Mouse (Mus musculus): ENCODE data around the gene Vmn2r57. TPM values are rescaled to one million over a fixed set of nuclear protein-coding genes. Genes with fewer than 3 reads are reported as not detected.
"Not testable (repeated sequence)": the region's sequence is repeated elsewhere in the genome, so short reads cannot be mapped to it uniquely, and the experiment has no call there.

Gene Vmn2r57
- under 1 TPM; 0.08 to 0.11 TPM for total RNA-seq (2021)
- long read RNA-seq, experiment 1, result 0 reads
- long read RNA-seq, experiment 2, result 0 reads

- not testable (repeated sequence) for DNase-seq
Observed at GRCm38 (mm10) chr7:41448596-41448995, at the start of gene Vmn2r57. Gene Vmn2r57, minus strand, starts transcription at chr7:41448696.

GRCm38 (mm10) chr7:41497871-41498270 is 49.4 kb upstream of the Vmn2r57 start:
- no peak for DNase-seq

- no peak for DNase-seq
Observed at GRCm38 (mm10) chr7:41451864-41452263, 3.4 kb upstream of the Vmn2r57 start.

GRCm38 (mm10) chr7:41394130-41394529 is 54.4 kb downstream of the Vmn2r57 start:
- no peak for DNase-seq

GRCm38 (mm10) chr7:41393048-41393971 is 55.2 kb downstream of the Vmn2r57 start, which contains the start of gene AI987944:
Gene AI987944, minus strand, starts transcription at chr7:41393379.
- DNase-seq, result peak; percentile 83

Other genes starting within 250 kb of the Vmn2r57 start
- gene AI987944, start 55.3 kb downstream of the Vmn2r57 start, total RNA-seq (2021), result 10 to 100 TPM; 10.0 to 10.9 TPM
- gene Gm20449, start 50.7 kb upstream of the Vmn2r57 start, total RNA-seq (2021), result not detected
- gene AW146154, start 51.2 kb upstream of the Vmn2r57 start, total RNA-seq (2021), result 1 to 10 TPM; 3.9 TPM
- gene Gm6871, start 125.0 kb upstream of the Vmn2r57 start, total RNA-seq (2021), result not detected
- gene 2610021A01Rik, start 150.5 kb upstream of the Vmn2r57 start, total RNA-seq (2021), result 10 to 100 TPM in 1 of 2 experiments, 1 to 10 TPM in 1; 8.7 to 10.2 TPM
- 1 to 10 TPM; 6.5 to 6.9 TPM for gene Zfp788, start 184.5 kb upstream of the Vmn2r57 start, total RNA-seq (2021)